ENCODE assay signal across 25 mouse cellular contexts in genomic region chr17:21053267-21053666, GRCm38 (mm10). TPM values are rescaled to one million over a fixed set of nuclear protein-coding genes. Genes with fewer than 3 reads are reported as not detected.
A peak's percentile ranks its signal among the peaks of the same experiment; 100 is the strongest.
DNase-seq lines count a peak whose midpoint lies in the region; ATAC-seq and TF ChIP-seq lines count a peak whose summit lies in the region.
"Had no signal": no experiment of that assay in that cellular context is flagged by ENCODE, and none has a peak within 500 bp of the region (broad histone marks: within the 10 kb centered on the region; RNA-seq: fewer than 3 reads in every experiment).

No protein-coding gene starts in this region.

- no peak overlapping the region for H3K4me2 ChIP-seq in liver, embryonic 14.5 days (ENCODE audit: low read depth)
- H3K4me2 ChIP-seq: forebrain, embryonic 15.5 days; lung, embryonic 14.5 days; midbrain, embryonic 15.5 days had no signal

- H3K36me3 ChIP-seq in liver, embryonic 14.5 days (replicated peaks; ENCODE audit: control insufficient read depth, insufficient read depth, low read depth) = no peaks in the 10 kb centered on the region
- H3K36me3 ChIP-seq: forebrain, embryonic 15.5 days; midbrain, embryonic 15.5 days had no signal

- no peak overlapping the region for H3K9ac ChIP-seq in liver, embryonic 14.5 days (replicated peaks)
- H3K9ac ChIP-seq: forebrain, embryonic 15.5 days; lung, embryonic 14.5 days; midbrain, embryonic 15.5 days had no signal

- H3K27ac ChIP-seq in liver, embryonic 14.5 days = no peak overlapping the region
- H3K27ac ChIP-seq: forebrain, embryonic 15.5 days; midbrain, embryonic 15.5 days had no signal

- H3K4me3 ChIP-seq in liver, embryonic 14.5 days (ENCODE audit: insufficient read depth in 1 of 2, low read depth in 2 of 2, low read length in 2 of 2) = no peak overlapping the region
- H3K4me3 ChIP-seq: erythroblast, embryonic 14.5 days; forebrain, embryonic 15.5 days; megakaryocyte, embryonic 14.5 days; midbrain, embryonic 15.5 days had no signal

- no peaks in the 10 kb centered on the region for H3K4me1 ChIP-seq in liver, embryonic 14.5 days (replicated peaks; ENCODE audit: control insufficient read depth in 2 of 2, insufficient read depth in 2 of 2, low read length in 1 of 2)
- H3K4me1 ChIP-seq: forebrain, embryonic 15.5 days; megakaryocyte, embryonic 14.5 days; midbrain, embryonic 15.5 days had no signal

- H3K27me3 ChIP-seq in liver, embryonic 14.5 days (ENCODE audit: control insufficient read depth, insufficient read depth, low read length) = no peaks in the 10 kb centered on the region
- H3K27me3 ChIP-seq: forebrain, embryonic 15.5 days; megakaryocyte, embryonic 14.5 days; midbrain, embryonic 15.5 days had no signal

- peak; percentile 5 for DNase-seq in heart, postnatal 4 days
- DNase-seq in heart, adult 18-20 months = no peak
- no peak for DNase-seq in liver, embryonic 14.5 days (ENCODE audit: low read depth in 3 of 3, low spot score in 3 of 3)
- DNase-seq in liver (no peak), NIH3T3 (ENCODE audit: low read depth) (peak; percentile 16)
- DNase-seq in ovary, adult 18-20 months (ENCODE audit: low spot score) = no peak
- DNase-seq in lung, postnatal 36 days = no peak
- DNase-seq: adrenal gland, postnatal 14 days; cerebellum, adult 2 months; lung, embryonic 14.5 days; right cerebral cortex, adult 18-20 months; thymus, adult 2 months had no signal

- no peak for ATAC-seq in liver, embryonic 14.5 days (ENCODE audit: insufficient read depth)
- ATAC-seq: forebrain, embryonic 15.5 days; inflammation-experienced regulatory T-cells, adult 6 months; midbrain, embryonic 15.5 days had no signal

- 62% methylated on average over 2 of the region's 2 CpGs for WGBS in liver, embryonic 14.5 days (ENCODE audit: insufficient replicate concordance)

- TF ChIP-seq EP300 in liver, embryonic 14.5 days (IDR thresholded peaks at IDR 0.05; ENCODE audit: low read depth) = no peak

- H3K9me3 ChIP-seq in liver, embryonic 14.5 days (ENCODE audit: control insufficient read depth, low read length) = no peaks in the 10 kb centered on the region
- H3K9me3 ChIP-seq: forebrain, embryonic 15.5 days; midbrain, embryonic 15.5 days had no signal

- TF ChIP-seq CTCF in liver, embryonic 14.5 days (IDR thresholded peaks at IDR 0.05; ENCODE audit: low read depth) = 0 out of 2 replicates have a peak, but pooled peaks have one; percentile 13

RNA-seq across cellular contexts. Expression of gene Zfp160, which starts 44.6 kb away (rescaled TPM):
- 10 to 100 TPM; 18.3 to 21.5 TPM for total RNA-seq in heart, postnatal 4 days (2021)
- 1 to 10 TPM; 6.9 to 7.2 TPM for total RNA-seq in heart, adult 18-20 months (2021)
- 2.4 and 4.5 TPM in 2 replicates for polyA plus RNA-seq in liver, embryonic 14.5 days (2012; rRNA removed)
- 4.4 and 4.5 TPM in 2 replicates for polyA plus RNA-seq in liver, embryonic 14.5 days (2014; fragmentation: Nextera tagmentation; extraction: Ambion mirVana)

RNA-seq across cellular contexts. Expression of gene Vmn1r233, which starts 57.0 kb away (rescaled TPM):
- not detected for total RNA-seq in heart, postnatal 4 days (2021)
- total RNA-seq in heart, adult 18-20 months (2021) = not detected
- not detected in 2 replicates for polyA plus RNA-seq in liver, embryonic 14.5 days (2012; rRNA removed)
- not detected in 2 replicates for polyA plus RNA-seq in liver, embryonic 14.5 days (2014; fragmentation: Nextera tagmentation; extraction: Ambion mirVana)
- total RNA-seq: adrenal gland, postnatal 14 days; gastrocnemius, adult 18-20 months; heart, adult 8-10 months; left cerebral cortex, adult 8-10 months had no signal
- polyA plus RNA-seq: cerebellum, adult 2 months; embryonic facial prominence, embryonic 11.5 days; erythroblast, embryonic 14.5 days; forebrain, embryonic 15.5 days; hindbrain, embryonic 11.5 days; kidney, embryonic 16.5 days; limb, embryonic 14.5 days; lung, embryonic 14.5 days; midbrain, embryonic 15.5 days; small intestine, adult 2 months; thymus, adult 2 months had no signal

Comparison
In these comparisons a context has a peak if more than half of its experiments do, and no peak if none do; other contexts are left out.
1. DNase-seq: peak in heart, postnatal 4 days (single experiment) and NIH3T3 (single experiment); none in heart, adult 18-20 months (0 of 2), liver, embryonic 14.5 days (0 of 3), liver (single experiment), ovary, adult 18-20 months (single experiment) and lung, postnatal 36 days (single experiment).